Mouse (Mus musculus) kidney, embryonic 14.5 days (tissue): Measurements from ENCODE around the gene Sntn. TPM values are rescaled to one million over a fixed set of nuclear protein-coding genes. Genes with fewer than 3 reads are reported as not detected.

ENCODE experiments used
- ATAC-seq: fragments of 200-750 bp; cut with Nextera tagmentation; 2 replicates; pipeline ENCODE4 v1.8.0; 2017; ENCODE audit warnings: moderate number of reproducible peaks, mild to moderate bottlenecking, moderate TSS enrichment, moderate library complexity; ENCODE audit not compliant: low FRiP score, low TSS enrichment
- H3K27ac ChIP-seq: fragments of 300-500 bp; sonication (generic); 2 replicates; pipeline ENCODE4 v1.5.1; 2014; ENCODE audit warnings: low read depth, mild to moderate bottlenecking, low read length, moderate library complexity, mixed read lengths
- H3K27me3 ChIP-seq: fragments of 300-500 bp; sonication (generic); 2 replicates; pipeline ENCODE4 v1.6.1; 2014; ENCODE audit warnings: mild to moderate bottlenecking, low read length; ENCODE audit not compliant: control insufficient read depth, insufficient read depth
- H3K36me3 ChIP-seq: fragments of 300-500 bp; sonication (generic); 2 replicates; pipeline ENCODE4 v1.6.1; 2014; ENCODE audit warnings: low read length, mixed read lengths; ENCODE audit not compliant: control insufficient read depth, insufficient read depth
- H3K4me1 ChIP-seq: fragments of 300-500 bp; sonication (generic); 2 replicates; pipeline ENCODE4 v1.6.1; 2014; ENCODE audit warnings: low read length, mixed read lengths; ENCODE audit not compliant: control insufficient read depth, insufficient read depth
- H3K4me2 ChIP-seq: fragments of 300-500 bp; sonication (generic); replicated peaks from 2 replicates; pipeline ENCODE4 v1.6.1; 2014; ENCODE audit warnings: low read depth, mild to moderate bottlenecking, low read length
- H3K4me3 ChIP-seq: fragments of 300-500 bp; sonication (generic); 2 replicates; pipeline ENCODE4 v1.5.1; 2014; ENCODE audit warnings: mild to moderate bottlenecking, low read length
- H3K9ac ChIP-seq: fragments of 300-500 bp; sonication (generic); 2 replicates; pipeline ENCODE4 v1.6.1; 2014; ENCODE audit warnings: low read depth, mild to moderate bottlenecking, low read length, moderate library complexity
- H3K9me3 ChIP-seq: fragments of 300-500 bp; sonication (generic); 2 replicates; pipeline ENCODE4 v1.6.1; 2016; ENCODE audit warnings: low read length; ENCODE audit not compliant: control insufficient read depth
- WGBS: fragments of 180-500 bp; shearing (Covaris S2); extraction: QIAGEN DNeasy Blood & Tissue Kit; methylation state at CpG from one replicate; pipeline ENCODE4 v1.1.7; 2014; 5-methylcytosine and 5-hydroxymethylcytosine counted together
- polyA plus RNA-seq: library from polyadenylated mRNA; unstranded; fragments of >200 nt; fragmentation: Nextera tagmentation; extraction: Ambion mirVana; gene quantifications from 2 replicates; pipeline ENCODE4 v1.2.1, GENCODE M21; 2014

The Sntn gene
- polyA plus RNA-seq: not detected in 2 replicates

- H3K4me2 ChIP-seq: no peak within 1 kb of the TSS
- no peak within 1 kb of the TSS for H3K4me3 ChIP-seq
- WGBS: 92% methylated on average over 2 of the region's 2 CpGs
- H3K9me3 ChIP-seq: no peaks in the 10 kb centered on the region
- H3K27ac ChIP-seq: no peak within 1 kb of the TSS
- no peak for ATAC-seq
- no peaks in the 10 kb centered on the region for H3K27me3 ChIP-seq
- no peaks in the 10 kb centered on the region for H3K4me1 ChIP-seq
- no peak within 1 kb of the TSS for H3K9ac ChIP-seq
- H3K36me3 ChIP-seq: no peaks in the 10 kb centered on the region
These were observed at the start of gene Sntn for GRCm38 (mm10) chr14:13670576-13670975. Sntn (plus strand) TSS chr14:13670876.

- H3K4me2 ChIP-seq: no peak overlapping the region
- H3K4me3 ChIP-seq: no peak overlapping the region
- no peak overlapping the region for H3K27ac ChIP-seq
- no peak overlapping the region for H3K9ac ChIP-seq
- ATAC-seq: no peak
- H3K36me3 ChIP-seq: no peaks in the 10 kb centered on the region
- no peaks in the 10 kb centered on the region for H3K4me1 ChIP-seq
- no peaks in the 10 kb centered on the region for H3K9me3 ChIP-seq
- 86% methylated on average over 1 of the region's 1 CpGs for WGBS
- no peaks in the 10 kb centered on the region for H3K27me3 ChIP-seq
These were observed 20.8 kb upstream of the Sntn start for GRCm38 (mm10) chr14:13649865-13650264.

GRCm38 (mm10) chr14:13651039-13651438 is 19.6 kb upstream of the Sntn start:
- H3K4me3 ChIP-seq: no peak overlapping the region
- H3K27me3 ChIP-seq: no peaks in the 10 kb centered on the region
- no peak overlapping the region for H3K9ac ChIP-seq
- H3K36me3 ChIP-seq: no peaks in the 10 kb centered on the region
- H3K27ac ChIP-seq: no peak overlapping the region
- 58% methylated on average over 1 of the region's 1 CpGs for WGBS
- no peak overlapping the region for H3K4me2 ChIP-seq
- no peaks in the 10 kb centered on the region for H3K9me3 ChIP-seq
- ATAC-seq: no peak
- H3K4me1 ChIP-seq: no peaks in the 10 kb centered on the region

GRCm38 (mm10) chr14:13651541-13652298 is 19.0 kb upstream of the Sntn start:
- H3K4me3 ChIP-seq: no peak overlapping the region
- no peaks in the 10 kb centered on the region for H3K36me3 ChIP-seq
- WGBS: 72% methylated on average over 2 of the region's 2 CpGs
- H3K4me1 ChIP-seq: no peaks in the 10 kb centered on the region
- ATAC-seq: no peak
- H3K9ac ChIP-seq: no peak overlapping the region
- H3K4me2 ChIP-seq: no peak overlapping the region
- H3K27ac ChIP-seq: no peak overlapping the region
- no peaks in the 10 kb centered on the region for H3K9me3 ChIP-seq
- no peaks in the 10 kb centered on the region for H3K27me3 ChIP-seq

- no peak overlapping the region for H3K9ac ChIP-seq
- no peak overlapping the region for H3K4me2 ChIP-seq
- 56% methylated on average over 1 of the region's 1 CpGs for WGBS
- H3K9me3 ChIP-seq: no peaks in the 10 kb centered on the region
- no peaks in the 10 kb centered on the region for H3K36me3 ChIP-seq
- H3K4me3 ChIP-seq: no peak overlapping the region
- H3K27ac ChIP-seq: no peak overlapping the region
- H3K4me1 ChIP-seq: no peaks in the 10 kb centered on the region
- H3K27me3 ChIP-seq: no peaks in the 10 kb centered on the region
- no peak for ATAC-seq
These were observed 16.0 kb downstream of the Sntn start for GRCm38 (mm10) chr14:13686716-13687115.

GRCm38 (mm10) chr14:13690426-13690825 is 19.8 kb downstream of the Sntn start:
- Histone ChIP-seq H3K27ac (no peak overlapping the region), H3K4me3 (no peak overlapping the region)

GRCm38 (mm10) chr14:13732263-13732662 is 61.6 kb downstream of the Sntn start:
- H3K4me2 ChIP-seq: no peak overlapping the region
- no peak overlapping the region for H3K4me3 ChIP-seq
- H3K9me3 ChIP-seq: no peaks in the 10 kb centered on the region
- no peak for ATAC-seq
- H3K27ac ChIP-seq: no peak overlapping the region
- H3K27me3 ChIP-seq: no peaks in the 10 kb centered on the region
- no peaks in the 10 kb centered on the region for H3K4me1 ChIP-seq
- no peak overlapping the region for H3K9ac ChIP-seq
- WGBS: 36% methylated on average over 4 of the region's 4 CpGs
- no peaks in the 10 kb centered on the region for H3K36me3 ChIP-seq

More at GRCm38 (mm10) chr14:13690426-13690825, 19.8 kb downstream of the Sntn start:
- ATAC-seq: no peak
- WGBS: 65% methylated on average over 2 of the region's 2 CpGs
- Histone ChIP-seq H3K4me2 (no peak overlapping the region), H3K27me3 (no peaks in the 10 kb centered on the region), H3K36me3 (no peaks in the 10 kb centered on the region), H3K4me1 (no peaks in the 10 kb centered on the region), H3K9ac (no peak overlapping the region), H3K9me3 (no peaks in the 10 kb centered on the region)

Other genes starting within 250 kb of the Sntn start
- gene Gm281, start 243.6 kb downstream of the Sntn start, polyA plus RNA-seq: not detected in 2 replicates